Mouse (Mus musculus): ENCODE data around the gene Lrrc56. TPM values are rescaled to one million over a fixed set of nuclear protein-coding genes. Genes with fewer than 3 reads are reported as not detected.

Gene Lrrc56
- total and polyA plus RNA-seq, 3 experiments, result 1.3 to 4.0 (median 2.3) TPM

- no peaks in the 10 kb centered on the region for H3K27me3 ChIP-seq (ENCODE audit: insufficient read depth, low read length)
- DNase-seq (ENCODE audit: low spot score) (no peak), ATAC-seq (ENCODE audit: extremely low read depth, insufficient number of reproducible peaks, low FRiP score, poor library complexity, severe bottlenecking) (no peak)
These were observed 38.6 kb upstream of the Lrrc56 start for GRCm38 (mm10) chr7:141155362-141155761.

GRCm38 (mm10) chr7:141164397-141164796, 29.6 kb upstream of the Lrrc56 start:
- TF ChIP-seq GATA1 (IDR thresholded peaks at IDR 0.05; ENCODE audit: borderline replicate concordance, low read length) (no peak), POLR2AphosphoS5 (IDR thresholded peaks at IDR 0.05; ENCODE audit: insufficient replicate concordance, low read depth, low read length) (no peak), TAL1 (conservative IDR thresholded peaks at IDR 0.05; ENCODE audit: low read depth, low read length) (no peak), GATA2 (IDR thresholded peaks at IDR 0.05; ENCODE audit: borderline replicate concordance, low read depth, low read length) (no peak), CTCF (IDR thresholded peaks at IDR 0.05; ENCODE audit: low read depth, low read length) (no peak)
- H3K4me1 ChIP-seq (ENCODE audit: insufficient read depth, low read depth, low read length), result peaks cover 45% of the 10 kb centered on the region
- H3K4me3 ChIP-seq (ENCODE audit: low read depth, low read length), result no peak overlapping the region
- peaks cover 76% of the 10 kb centered on the region for H3K36me3 ChIP-seq (replicated peaks)
- no peaks in the 10 kb centered on the region for H3K27me3 ChIP-seq (ENCODE audit: insufficient read depth, low read length)
- DNase-seq (ENCODE audit: low spot score), result no peak
- ATAC-seq (ENCODE audit: extremely low read depth, insufficient number of reproducible peaks, low FRiP score, poor library complexity, severe bottlenecking), result no peak
- no peaks in the 10 kb centered on the region for H3K9me3 ChIP-seq (replicated peaks)

More at GRCm38 (mm10) chr7:141155362-141155761, 38.6 kb upstream of the Lrrc56 start:
- peaks cover 89% of the 10 kb centered on the region for H3K36me3 ChIP-seq (replicated peaks)
- H3K4me1 ChIP-seq (ENCODE audit: insufficient read depth, low read depth, low read length), result no peaks in the 10 kb centered on the region
- no peak for TF ChIP-seq GATA1 (IDR thresholded peaks at IDR 0.05; ENCODE audit: borderline replicate concordance, low read length)
- H3K4me3 ChIP-seq (ENCODE audit: low read depth, low read length), result no peak overlapping the region
- H3K9me3 ChIP-seq (replicated peaks), result no peaks in the 10 kb centered on the region

- Histone ChIP-seq H3K4me1 (ENCODE audit: insufficient read depth, low read depth, low read length) (peaks cover 49% of the 10 kb centered on the region), H3K9me3 (replicated peaks) (no peaks in the 10 kb centered on the region), H3K36me3 (replicated peaks) (peaks cover 73% of the 10 kb centered on the region), H3K4me3 (ENCODE audit: low read depth, low read length) (no peak overlapping the region), H3K27me3 (ENCODE audit: insufficient read depth, low read length) (no peaks in the 10 kb centered on the region)
- peak; percentile 48; the same call in 1 of the 2 replicates for ATAC-seq (ENCODE audit: extremely low read depth, insufficient number of reproducible peaks, low FRiP score, poor library complexity, severe bottlenecking)
- TF ChIP-seq TAL1 (conservative IDR thresholded peaks at IDR 0.05; ENCODE audit: low read depth, low read length) (no peak), GATA1 (IDR thresholded peaks at IDR 0.05; ENCODE audit: borderline replicate concordance, low read length) (no peak), CTCF (IDR thresholded peaks at IDR 0.05; ENCODE audit: low read depth, low read length) (no peak), POLR2AphosphoS5 (IDR thresholded peaks at IDR 0.05; ENCODE audit: insufficient replicate concordance, low read depth, low read length) (no peak), GATA2 (IDR thresholded peaks at IDR 0.05; ENCODE audit: borderline replicate concordance, low read depth, low read length) (no peak)
- no peak for DNase-seq (ENCODE audit: low spot score)
These were observed 29.1 kb upstream of the Lrrc56 start for GRCm38 (mm10) chr7:141164850-141165249.

GRCm38 (mm10) chr7:141167901-141168517, 25.9 kb upstream of the Lrrc56 start:
- Histone ChIP-seq H3K9me3 (replicated peaks) (no peaks in the 10 kb centered on the region), H3K4me3 (ENCODE audit: low read depth, low read length) (peak overlapping the region; percentile 72), H3K4me1 (ENCODE audit: insufficient read depth, low read depth, low read length) (peaks cover 65% of the 10 kb centered on the region), H3K27me3 (ENCODE audit: insufficient read depth, low read length) (peaks cover 4% of the 10 kb centered on the region; the same call in 1 of the 2 replicates), H3K36me3 (replicated peaks) (peaks cover 42% of the 10 kb centered on the region)
- TF ChIP-seq POLR2AphosphoS5 (IDR thresholded peaks at IDR 0.05; ENCODE audit: insufficient replicate concordance, low read depth, low read length) (no peak), TAL1 (conservative IDR thresholded peaks at IDR 0.05; ENCODE audit: low read depth, low read length) (no peak), GATA1 (IDR thresholded peaks at IDR 0.05; ENCODE audit: borderline replicate concordance, low read length) (no peak), GATA2 (IDR thresholded peaks at IDR 0.05; ENCODE audit: borderline replicate concordance, low read depth, low read length) (no peak), CTCF (IDR thresholded peaks at IDR 0.05; ENCODE audit: low read depth, low read length) (no peak)
- DNase-seq (ENCODE audit: low spot score) (peak; percentile 45), ATAC-seq (ENCODE audit: extremely low read depth, insufficient number of reproducible peaks, low FRiP score, poor library complexity, severe bottlenecking) (no peak)

- peak; percentile 71 for DNase-seq (ENCODE audit: low spot score)
- peaks cover 70% of the 10 kb centered on the region for H3K4me1 ChIP-seq (ENCODE audit: insufficient read depth, low read depth, low read length)
These were observed 25.4 kb upstream of the Lrrc56 start for GRCm38 (mm10) chr7:141168518-141168953.

GRCm38 (mm10) chr7:141169300-141169699, 24.7 kb upstream of the Lrrc56 start:
- peaks cover 29% of the 10 kb centered on the region for H3K36me3 ChIP-seq (replicated peaks)
- no peak for TF ChIP-seq TAL1 (conservative IDR thresholded peaks at IDR 0.05; ENCODE audit: low read depth, low read length)
- no peak for TF ChIP-seq GATA2 (IDR thresholded peaks at IDR 0.05; ENCODE audit: borderline replicate concordance, low read depth, low read length)
- no peak for TF ChIP-seq GATA1 (IDR thresholded peaks at IDR 0.05; ENCODE audit: borderline replicate concordance, low read length)
- no peak for TF ChIP-seq POLR2AphosphoS5 (IDR thresholded peaks at IDR 0.05; ENCODE audit: insufficient replicate concordance, low read depth, low read length)
- H3K27me3 ChIP-seq (ENCODE audit: insufficient read depth, low read length), result peaks cover 4% of the 10 kb centered on the region; the same call in 1 of the 2 replicates
- H3K9me3 ChIP-seq (replicated peaks), result no peaks in the 10 kb centered on the region
- no peak for DNase-seq (ENCODE audit: low spot score)
- no peak for ATAC-seq (ENCODE audit: extremely low read depth, insufficient number of reproducible peaks, low FRiP score, poor library complexity, severe bottlenecking)
- H3K4me1 ChIP-seq (ENCODE audit: insufficient read depth, low read depth, low read length), result peaks cover 65% of the 10 kb centered on the region
- H3K4me3 ChIP-seq (ENCODE audit: low read depth, low read length), result no peak overlapping the region

More at GRCm38 (mm10) chr7:141168518-141168953, 25.4 kb upstream of the Lrrc56 start:
- peak; percentile 72 for ATAC-seq (ENCODE audit: extremely low read depth, insufficient number of reproducible peaks, low FRiP score, poor library complexity, severe bottlenecking)
- H3K9me3 ChIP-seq (replicated peaks), result no peaks in the 10 kb centered on the region
- H3K4me3 ChIP-seq (ENCODE audit: low read depth, low read length), result peak overlapping the region; percentile 72
- H3K27me3 ChIP-seq (ENCODE audit: insufficient read depth, low read length), result peaks cover 4% of the 10 kb centered on the region; the same call in 1 of the 2 replicates
- H3K36me3 ChIP-seq (replicated peaks), result peaks cover 37% of the 10 kb centered on the region
- TF ChIP-seq CTCF (IDR thresholded peaks at IDR 0.05; ENCODE audit: low read depth, low read length) (no peak), GATA2 (IDR thresholded peaks at IDR 0.05; ENCODE audit: borderline replicate concordance, low read depth, low read length) (no peak), TAL1 (conservative IDR thresholded peaks at IDR 0.05; ENCODE audit: low read depth, low read length) (no peak), GATA1 (IDR thresholded peaks at IDR 0.05; ENCODE audit: borderline replicate concordance, low read length) (no peak), POLR2AphosphoS5 (IDR thresholded peaks at IDR 0.05; ENCODE audit: insufficient replicate concordance, low read depth, low read length) (no peak)
